Mouse (Mus musculus) liver, embryonic 11.5 days (tissue): ENCODE data around the gene Lca5. TPM values are rescaled to one million over a fixed set of nuclear protein-coding genes. Genes with fewer than 3 reads are reported as not detected.
A peak's percentile ranks its signal among the peaks of the same experiment; 100 is the strongest.

Experiments
- ATAC-seq: fragments of 200-750 bp; cut with Nextera tagmentation; replicated peaks from 2 replicates; pipeline ENCODE4 v1.8.0; 2017; ENCODE audit warnings: moderate number of reproducible peaks, mild to moderate bottlenecking, moderate TSS enrichment, moderate library complexity; ENCODE audit not compliant: low FRiP score
- DNase-seq: peaks from one replicate; pipeline ENCODE4 v3.0.0-alpha.2; 2017; ENCODE audit warnings: low spot score
- H3K27ac ChIP-seq: fragments of 300-500 bp; sonication (generic); 2 replicates; pipeline ENCODE4 v1.5.1; 2014; ENCODE audit warnings: mild to moderate bottlenecking, low read depth, low read length, control low read depth
- H3K27me3 ChIP-seq: fragments of 300-500 bp; sonication (generic); replicated peaks from 2 replicates; pipeline ENCODE4 v1.6.1; 2014; ENCODE audit warnings: low read length, mixed read lengths; ENCODE audit not compliant: control insufficient read depth, insufficient read depth
- H3K36me3 ChIP-seq: fragments of 300-500 bp; sonication (generic); 2 replicates; pipeline ENCODE4 v1.6.1; 2014; ENCODE audit warnings: mild to moderate bottlenecking, low read length, moderate library complexity, mixed read lengths; ENCODE audit not compliant: control insufficient read depth, insufficient read depth
- H3K4me1 ChIP-seq: fragments of 300-500 bp; sonication (generic); replicated peaks from 2 replicates; pipeline ENCODE4 v1.6.1; 2014; ENCODE audit warnings: low read length, mixed read lengths; ENCODE audit not compliant: control insufficient read depth, insufficient read depth
- H3K4me2 ChIP-seq: fragments of 300-500 bp; sonication (generic); 2 replicates; pipeline ENCODE4 v1.6.1; 2014; ENCODE audit warnings: mild to moderate bottlenecking, control low read depth, moderate library complexity
- H3K4me3 ChIP-seq: fragments of 300-500 bp; sonication (generic); 2 replicates; pipeline ENCODE4 v1.5.1; 2014; ENCODE audit warnings: low read depth, low read length, control low read depth
- H3K9ac ChIP-seq: fragments of 300-500 bp; sonication (generic); 2 replicates; pipeline ENCODE4 v1.6.1; 2014; ENCODE audit warnings: low read depth, low read length, control low read depth
- H3K9me3 ChIP-seq: fragments of 300-500 bp; sonication (generic); 2 replicates; pipeline ENCODE4 v1.6.1; 2016; ENCODE audit warnings: low read length, inconsistent platforms, mixed read lengths; ENCODE audit not compliant: control insufficient read depth
- WGBS: fragments of 180-500 bp; shearing (Covaris S2); extraction: QIAGEN DNeasy Blood & Tissue Kit; methylation state at CpG from one replicate; pipeline ENCODE4 v1.1.7; 2014; 5-methylcytosine and 5-hydroxymethylcytosine counted together
- polyA plus RNA-seq: library from polyadenylated mRNA; unstranded; fragments of >200 nt; fragmentation: Nextera tagmentation; extraction: Ambion mirVana; gene quantifications from 2 replicates; pipeline ENCODE4 v1.2.1, GENCODE M21; 2014

Gene Lca5
- polyA plus RNA-seq, 1 experiment from 2014 or later, result 7.2 TPM

- WGBS, result 40% methylated on average over 3 of the region's 3 CpGs
- DNase-seq, result no peak
These were observed 58.2 kb downstream of the Lca5 start for GRCm38 (mm10) chr9:83382775-83383174.

GRCm38 (mm10) chr9:83381317-83381716 lies 59.6 kb downstream of the Lca5 start:
- no peaks in the 10 kb centered on the region for H3K36me3 ChIP-seq
- H3K27ac ChIP-seq, result no peak overlapping the region
- no peak overlapping the region for H3K4me2 ChIP-seq
- ATAC-seq (no peak), DNase-seq (no peak)
- H3K9ac ChIP-seq, result no peak overlapping the region
- H3K9me3 ChIP-seq, result no peaks in the 10 kb centered on the region
- H3K27me3 ChIP-seq, result no peaks in the 10 kb centered on the region
- no peak overlapping the region for H3K4me3 ChIP-seq
- H3K4me1 ChIP-seq, result no peaks in the 10 kb centered on the region

More at GRCm38 (mm10) chr9:83382775-83383174, 58.2 kb downstream of the Lca5 start:
- no peak overlapping the region for H3K4me2 ChIP-seq
- H3K36me3 ChIP-seq, result no peaks in the 10 kb centered on the region
- no peaks in the 10 kb centered on the region for H3K27me3 ChIP-seq
- H3K9ac ChIP-seq, result no peak overlapping the region
- H3K4me3 ChIP-seq, result no peak overlapping the region
- H3K9me3 ChIP-seq, result no peaks in the 10 kb centered on the region
- no peaks in the 10 kb centered on the region for H3K4me1 ChIP-seq
- ATAC-seq, result no peak
- no peak overlapping the region for H3K27ac ChIP-seq

- H3K9me3 ChIP-seq, result no peaks in the 10 kb centered on the region
- no peaks in the 10 kb centered on the region for H3K4me1 ChIP-seq
- WGBS, result 87% methylated on average over 10 of the region's 10 CpGs
- H3K9ac ChIP-seq, result no peak overlapping the region
- H3K4me3 ChIP-seq, result no peak overlapping the region
- no peaks in the 10 kb centered on the region for H3K36me3 ChIP-seq
- H3K4me2 ChIP-seq, result no peak overlapping the region
- H3K27me3 ChIP-seq, result no peaks in the 10 kb centered on the region
- no peak overlapping the region for H3K27ac ChIP-seq
- DNase-seq (no peak), ATAC-seq (no peak)
These were observed 61.3 kb downstream of the Lca5 start for GRCm38 (mm10) chr9:83379661-83380060.

- Histone ChIP-seq H3K9ac (no peak overlapping the region), H3K27ac (no peak overlapping the region), H3K4me1 (no peaks in the 10 kb centered on the region), H3K9me3 (no peaks in the 10 kb centered on the region), H3K36me3 (no peaks in the 10 kb centered on the region), H3K4me3 (no peak overlapping the region), H3K4me2 (no peak overlapping the region), H3K27me3 (no peaks in the 10 kb centered on the region)
- DNase-seq (no peak), ATAC-seq (no peak)
- 78% methylated on average over 2 of the region's 2 CpGs for WGBS
These were observed 63.8 kb downstream of the Lca5 start for GRCm38 (mm10) chr9:83377132-83377531.

- 23% methylated on average over 4 of the region's 4 CpGs for WGBS
- H3K4me1 ChIP-seq, result no peaks in the 10 kb centered on the region
- no peaks in the 10 kb centered on the region for H3K27me3 ChIP-seq
- no peaks in the 10 kb centered on the region for H3K9me3 ChIP-seq
- ATAC-seq (peak; percentile 62), DNase-seq (no peak)
- H3K4me3 ChIP-seq, result no peak overlapping the region
- H3K27ac ChIP-seq, result no peak overlapping the region
- H3K36me3 ChIP-seq, result no peaks in the 10 kb centered on the region
- H3K9ac ChIP-seq, result no peak overlapping the region
- H3K4me2 ChIP-seq, result no peak overlapping the region
These were observed 65.3 kb downstream of the Lca5 start for GRCm38 (mm10) chr9:83375522-83376176.

GRCm38 (mm10) chr9:83370907-83371306 lies 70.0 kb downstream of the Lca5 start:
- H3K9ac ChIP-seq, result no peak overlapping the region
- ATAC-seq, result no peak
- H3K27ac ChIP-seq, result no peak overlapping the region
- DNase-seq, result no peak
- WGBS, result 42% methylated on average over 1 of the region's 1 CpGs
- H3K27me3 ChIP-seq, result no peaks in the 10 kb centered on the region
- H3K36me3 ChIP-seq, result no peaks in the 10 kb centered on the region
- no peaks in the 10 kb centered on the region for H3K4me1 ChIP-seq
- H3K4me3 ChIP-seq, result no peak overlapping the region
- no peak overlapping the region for H3K4me2 ChIP-seq
- H3K9me3 ChIP-seq, result no peaks in the 10 kb centered on the region

- Histone ChIP-seq H3K36me3 (no peaks in the 10 kb centered on the region), H3K9ac (no peak overlapping the region), H3K27me3 (no peaks in the 10 kb centered on the region), H3K4me3 (no peak overlapping the region), H3K4me1 (no peaks in the 10 kb centered on the region), H3K27ac (no peak overlapping the region), H3K4me2 (no peak overlapping the region), H3K9me3 (no peaks in the 10 kb centered on the region)
- DNase-seq (no peak), ATAC-seq (no peak)
- 81% methylated on average over 1 of the region's 1 CpGs for WGBS
These were observed 72.7 kb downstream of the Lca5 start for GRCm38 (mm10) chr9:83368234-83368633.

GRCm38 (mm10) chr9:83355802-83356201 lies 85.1 kb downstream of the Lca5 start:
- Histone ChIP-seq H3K9ac (no peak overlapping the region), H3K36me3 (no peaks in the 10 kb centered on the region), H3K27ac (no peak overlapping the region), H3K4me3 (no peak overlapping the region), H3K9me3 (no peaks in the 10 kb centered on the region), H3K4me1 (no peaks in the 10 kb centered on the region), H3K27me3 (no peaks in the 10 kb centered on the region), H3K4me2 (no peak overlapping the region)
- no peak for DNase-seq
- no peak for ATAC-seq
- 79% methylated on average over 4 of the region's 4 CpGs for WGBS

- H3K36me3 ChIP-seq, result no peaks in the 10 kb centered on the region
- H3K27ac ChIP-seq, result no peak overlapping the region
- H3K9me3 ChIP-seq, result no peaks in the 10 kb centered on the region
- H3K27me3 ChIP-seq, result no peaks in the 10 kb centered on the region
- WGBS, result 75% methylated on average over 7 of the region's 7 CpGs
- H3K4me1 ChIP-seq, result 0 out of 2 replicates have a peak, but pooled peaks cover 3% of the 10 kb centered on the region
- DNase-seq (no peak), ATAC-seq (no peak)
- H3K4me2 ChIP-seq, result no peak overlapping the region
- H3K4me3 ChIP-seq, result no peak overlapping the region
- no peak overlapping the region for H3K9ac ChIP-seq
These were observed 87.6 kb downstream of the Lca5 start for GRCm38 (mm10) chr9:83353316-83353715.
